Mouse (Mus musculus) liver (tissue): ENCODE results near the gene Grik4.

ENCODE experiments used
- DNase-seq: peaks from one replicate; pipeline ENCODE4 v3.0.0-alpha.2; 2020; ENCODE audit warnings: mixed read lengths

The Grik4 gene

GRCm38 (mm10) chr9:42859959-42860794 lies 84.1 kb downstream of the Grik4 start:
- DNase-seq = no peak

GRCm38 (mm10) chr9:42858998-42859690 lies 85.1 kb downstream of the Grik4 start:
- no peak for DNase-seq

GRCm38 (mm10) chr9:42858576-42858975 lies 85.7 kb downstream of the Grik4 start:
- DNase-seq = no peak

- DNase-seq = no peak
These were observed 86.5 kb downstream of the Grik4 start for GRCm38 (mm10) chr9:42857756-42858155.

GRCm38 (mm10) chr9:42853077-42853476 lies 91.2 kb downstream of the Grik4 start:
- no peak for DNase-seq

GRCm38 (mm10) chr9:42850063-42850462 lies 94.2 kb downstream of the Grik4 start:
- no peak for DNase-seq

- DNase-seq = no peak
These were observed 96.2 kb downstream of the Grik4 start for GRCm38 (mm10) chr9:42848061-42848460.

- no peak for DNase-seq
These were observed 97.4 kb downstream of the Grik4 start for GRCm38 (mm10) chr9:42846676-42847425.

GRCm38 (mm10) chr9:42846139-42846538 lies 98.2 kb downstream of the Grik4 start:
- DNase-seq = no peak

GRCm38 (mm10) chr9:42844301-42844700 lies 100.0 kb downstream of the Grik4 start:
- no peak for DNase-seq

- DNase-seq = peak; percentile 14
These were observed 106.0 kb downstream of the Grik4 start for GRCm38 (mm10) chr9:42838299-42838698.

- no peak for DNase-seq
These were observed 106.8 kb downstream of the Grik4 start for GRCm38 (mm10) chr9:42837498-42837897.

GRCm38 (mm10) chr9:42831558-42831957 lies 112.7 kb downstream of the Grik4 start:
- no peak for DNase-seq

GRCm38 (mm10) chr9:42819247-42819646 lies 125.0 kb downstream of the Grik4 start:
- peak; percentile 12 for DNase-seq

GRCm38 (mm10) chr9:42816815-42817214 lies 127.5 kb downstream of the Grik4 start:
- no peak for DNase-seq

- no peak for DNase-seq
These were observed 135.1 kb downstream of the Grik4 start for GRCm38 (mm10) chr9:42809146-42809545.

- peak; percentile 11 for DNase-seq
These were observed 135.9 kb downstream of the Grik4 start for GRCm38 (mm10) chr9:42808394-42808793.

- no peak for DNase-seq
These were observed 141.2 kb downstream of the Grik4 start for GRCm38 (mm10) chr9:42803061-42803491.

- no peak for DNase-seq
These were observed 142.4 kb downstream of the Grik4 start for GRCm38 (mm10) chr9:42801929-42802328.

- no peak for DNase-seq
These were observed 144.2 kb downstream of the Grik4 start for GRCm38 (mm10) chr9:42800138-42800537.

GRCm38 (mm10) chr9:42799694-42800093 lies 144.6 kb downstream of the Grik4 start:
- no peak for DNase-seq

- DNase-seq = no peak
These were observed 145.1 kb downstream of the Grik4 start for GRCm38 (mm10) chr9:42799242-42799641.

GRCm38 (mm10) chr9:42798280-42798679 lies 146.0 kb downstream of the Grik4 start:
- no peak for DNase-seq
